Mouse (Mus musculus): ENCODE data around the gene Col23a1.
A peak's percentile ranks its signal among the peaks of the same experiment; 100 is the strongest.

The Col23a1 gene

DNA sequence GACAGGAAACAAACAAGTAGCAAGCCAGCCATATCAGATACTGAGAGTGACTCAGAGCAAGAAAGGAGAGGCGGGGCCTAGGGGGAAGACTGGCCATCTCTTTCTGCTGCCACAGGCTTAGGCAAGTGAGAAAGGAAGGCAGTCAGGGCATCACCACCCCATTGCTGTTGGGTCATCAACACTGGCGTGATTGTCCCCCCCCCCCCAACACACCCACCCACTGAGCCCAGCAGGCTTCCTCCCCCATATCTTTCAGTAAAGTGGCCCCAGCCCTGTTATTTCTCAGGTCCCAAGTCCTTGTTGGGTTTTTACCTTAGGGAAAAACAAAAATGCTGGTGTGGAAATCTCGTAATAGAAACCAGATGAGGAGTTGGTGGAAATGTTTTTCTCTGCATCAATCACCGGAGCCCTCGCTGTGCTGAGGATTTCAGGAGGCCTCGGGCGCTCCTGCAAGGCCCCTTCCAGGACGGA, 195.4 kb downstream of the Col23a1 start:
- peak; percentile 59 for DNase-seq (ENCODE audit: low read depth)

DNA sequence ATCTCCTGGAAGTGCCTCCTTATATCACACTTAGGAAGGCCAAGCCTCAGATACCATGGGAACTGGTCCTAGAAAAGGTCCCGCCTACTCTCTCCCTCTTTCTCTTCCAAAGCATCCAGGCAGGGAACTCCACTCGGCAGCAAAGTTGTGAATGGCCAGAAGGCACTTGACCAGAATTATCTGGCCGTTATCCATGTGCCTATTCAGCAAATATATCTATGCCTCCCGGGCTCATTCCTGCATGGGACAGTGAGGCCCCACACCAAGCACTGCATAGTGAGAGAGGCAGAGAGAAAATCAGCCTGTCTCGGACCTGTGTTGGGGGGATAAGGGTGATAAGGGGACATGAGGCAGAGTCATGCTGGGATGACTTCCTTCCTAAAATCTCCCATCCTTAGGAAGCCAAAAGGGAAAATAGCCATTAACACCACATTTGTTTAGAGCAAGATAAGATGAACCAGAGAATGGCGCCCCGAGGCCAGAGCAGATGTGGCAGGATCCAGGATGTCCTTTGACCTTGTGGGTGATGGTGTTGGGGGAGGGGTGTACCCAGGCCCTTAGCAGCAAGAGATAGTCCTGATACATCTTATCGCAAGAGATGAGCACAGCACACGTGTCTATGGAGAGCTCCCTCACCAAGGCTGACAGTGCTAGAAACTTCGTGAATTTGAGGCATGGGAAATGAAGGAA, 196.2 kb downstream of the Col23a1 start:
- no peak for DNase-seq (ENCODE audit: low read depth)

DNA sequence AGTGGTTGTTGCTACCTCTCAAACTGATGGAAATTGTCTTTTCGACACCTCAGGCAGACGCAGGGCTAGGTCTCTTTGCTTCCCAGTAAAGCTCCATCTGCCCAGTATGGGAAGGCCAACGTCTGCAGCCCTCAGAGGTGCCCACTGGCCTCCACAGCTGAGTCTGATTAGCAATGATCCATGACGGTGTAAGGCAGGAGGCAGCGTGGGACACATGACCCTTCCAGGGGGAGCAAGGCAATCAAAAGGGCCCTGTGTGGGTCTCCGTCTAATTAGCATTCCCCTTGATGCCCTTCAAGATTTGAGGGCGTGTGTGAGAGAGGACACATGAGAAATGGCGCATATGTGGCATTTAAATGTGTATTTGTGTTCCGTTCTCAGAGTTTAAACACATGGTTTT, 199.1 kb downstream of the Col23a1 start:
- DNase-seq (ENCODE audit: low read depth), result no peak

DNA sequence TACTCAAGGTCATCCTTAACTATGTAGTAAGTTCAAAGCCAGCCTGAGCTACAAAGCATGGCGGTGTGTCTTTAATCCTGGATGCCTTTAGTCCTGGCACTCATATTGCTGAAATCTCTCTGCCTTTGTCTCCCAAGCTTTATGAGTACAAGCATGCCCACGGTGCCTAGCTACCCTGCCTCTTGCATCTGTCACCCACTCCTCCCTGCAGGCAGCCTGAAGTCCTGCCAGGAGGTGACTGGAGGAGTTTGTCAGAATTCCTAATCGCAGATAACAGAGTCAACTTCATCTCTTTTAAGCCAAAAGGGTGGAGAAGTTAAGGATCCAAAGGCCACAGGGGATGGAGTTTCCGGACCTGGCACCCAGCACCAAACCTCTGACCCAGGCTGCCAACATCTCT, 203.7 kb downstream of the Col23a1 start:
- no peak for DNase-seq (ENCODE audit: low read depth)

DNA sequence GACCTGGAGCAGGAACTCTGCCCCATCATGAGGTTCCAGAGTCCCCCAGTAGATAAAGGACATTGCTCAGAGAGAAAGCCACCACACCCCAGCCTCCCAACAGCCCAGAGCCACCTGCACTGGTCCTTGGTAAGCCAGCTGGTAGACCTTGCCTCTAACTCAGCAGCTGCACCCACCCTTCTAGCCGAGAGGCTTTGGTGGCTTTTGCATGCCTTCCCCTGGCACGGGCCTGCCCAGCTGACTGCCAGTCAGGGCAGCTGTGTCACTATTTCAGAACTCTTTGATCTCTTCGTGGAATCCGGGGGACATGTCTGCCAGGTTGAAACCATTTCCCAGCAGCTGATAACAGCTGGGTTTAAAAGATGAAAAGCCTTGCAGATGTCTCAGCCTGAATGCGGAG, 204.5 kb downstream of the Col23a1 start:
- no peak for DNase-seq (ENCODE audit: low read depth)

DNA sequence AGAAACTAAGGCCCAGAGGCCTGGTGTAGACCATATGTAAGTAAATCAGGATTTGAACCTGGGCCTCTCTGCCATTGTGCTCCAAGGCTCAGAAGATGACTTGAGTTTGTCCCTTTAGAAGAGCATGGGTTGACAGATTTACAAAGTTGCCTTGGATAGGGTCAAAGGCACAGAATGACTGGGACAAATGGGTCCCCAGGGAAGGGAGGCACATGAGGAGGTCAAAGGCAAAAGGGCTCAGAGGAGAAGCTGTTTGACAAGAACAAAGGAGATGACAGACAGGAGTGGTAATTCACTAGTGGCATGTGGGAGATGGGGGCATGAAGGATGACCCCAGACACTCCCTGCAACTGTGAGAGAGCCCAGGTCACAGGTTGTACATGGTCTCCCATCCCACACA, 210.1 kb downstream of the Col23a1 start:
- no peak for DNase-seq (ENCODE audit: low read depth)

DNA sequence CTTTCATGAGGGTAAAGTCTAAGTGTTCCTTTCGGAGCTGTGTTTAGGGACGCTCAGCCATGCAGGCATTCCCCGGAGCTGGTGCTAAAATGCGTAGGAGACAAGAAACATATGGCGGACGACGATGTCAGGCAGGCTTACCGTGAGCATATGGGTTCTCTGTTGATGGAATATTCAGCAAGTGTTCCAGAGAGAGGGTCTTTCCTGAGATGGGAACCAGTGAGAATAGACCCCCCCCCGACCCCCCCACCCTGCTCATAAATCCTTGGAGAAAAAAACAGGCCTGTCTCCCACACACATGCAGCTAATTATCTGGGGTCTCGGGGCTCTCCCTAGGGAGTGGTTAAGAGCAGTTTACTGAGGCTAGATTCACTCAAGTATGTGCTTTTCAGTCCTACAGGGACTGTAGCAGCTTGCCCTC, 212.7 kb downstream of the Col23a1 start:
- no peak for DNase-seq (ENCODE audit: low read depth)

DNA sequence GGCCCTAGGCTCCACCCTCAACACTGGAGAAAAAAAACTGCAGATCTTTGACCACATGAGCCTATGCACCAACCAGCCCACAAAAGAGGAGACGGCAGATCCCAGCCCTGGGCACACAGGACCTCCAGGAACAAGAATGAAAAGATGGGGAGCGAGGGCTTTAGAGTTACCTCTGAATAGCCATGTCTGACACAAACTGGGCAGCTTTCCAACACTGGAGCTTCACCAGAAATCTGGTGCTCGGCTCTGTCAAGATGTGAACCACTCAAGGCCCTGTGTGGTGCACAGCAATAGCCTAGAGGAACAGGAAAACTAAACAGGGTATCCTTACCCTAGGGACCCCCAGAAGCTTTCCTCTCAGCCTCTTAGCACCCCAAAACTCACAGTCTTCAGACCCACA, 215.2 kb downstream of the Col23a1 start:
- DNase-seq (ENCODE audit: low read depth), result no peak

DNA sequence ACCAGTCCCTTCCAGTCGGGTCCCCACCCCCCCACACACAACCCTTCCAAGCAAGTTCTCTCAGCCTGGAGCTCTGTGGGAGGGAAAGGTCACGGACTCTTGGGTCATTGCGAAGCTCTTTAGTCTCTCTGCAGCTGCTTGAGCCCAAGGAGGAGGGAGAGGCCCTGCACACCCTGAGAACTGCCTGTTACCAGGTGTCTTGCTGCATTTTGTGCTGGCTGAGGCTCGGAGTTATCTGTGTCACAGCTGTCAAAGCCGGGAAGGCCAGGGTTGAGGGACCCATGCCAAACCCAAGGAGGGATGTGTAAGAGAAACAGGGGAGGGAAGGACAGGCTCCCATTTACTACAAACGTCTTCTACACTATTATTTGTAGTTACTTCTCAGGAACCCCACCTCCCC, 218.3 kb downstream of the Col23a1 start:
- DNase-seq (ENCODE audit: low read depth), result no peak

DNA sequence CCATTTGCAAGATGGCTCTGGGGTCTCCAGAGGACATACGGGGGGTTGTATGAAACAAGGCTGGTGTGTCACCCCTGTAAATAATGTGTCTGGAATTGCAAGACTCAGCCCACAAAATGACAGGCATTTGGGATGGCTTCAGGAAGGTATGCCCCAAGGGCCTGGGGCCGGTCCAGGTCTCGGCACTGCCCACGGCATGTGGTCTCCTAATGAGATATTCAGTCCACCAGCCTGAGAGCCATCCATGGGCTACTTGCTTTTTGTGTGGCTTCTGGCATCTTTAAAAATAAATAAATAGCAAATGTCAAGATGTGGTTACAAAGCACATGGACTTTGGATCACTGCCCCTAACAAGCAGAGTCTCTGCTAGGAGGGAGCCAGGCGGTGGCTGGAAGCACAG, 219.5 kb downstream of the Col23a1 start:
- DNase-seq (ENCODE audit: low read depth), result no peak

DNA sequence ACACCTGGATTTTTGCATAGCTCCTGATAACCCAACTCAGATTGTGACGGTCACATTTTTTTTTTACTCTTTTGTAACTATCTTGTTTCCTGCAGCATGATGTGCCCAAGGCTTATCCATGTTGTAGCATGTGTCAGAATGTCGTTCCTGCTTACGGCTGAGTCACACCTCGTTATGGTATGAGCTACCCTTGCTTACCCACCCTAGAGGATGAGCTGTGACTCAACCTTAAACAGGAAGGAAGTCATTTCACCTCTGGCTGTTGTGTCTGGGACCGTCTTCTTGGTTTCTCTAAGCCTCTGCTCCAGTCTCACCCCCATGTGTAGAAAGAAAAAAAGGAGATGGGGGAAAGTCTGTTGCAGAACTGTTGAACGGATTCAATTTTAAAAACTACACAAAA, 223.3 kb downstream of the Col23a1 start:
- peak; percentile 54 for DNase-seq (ENCODE audit: low read depth)

DNA sequence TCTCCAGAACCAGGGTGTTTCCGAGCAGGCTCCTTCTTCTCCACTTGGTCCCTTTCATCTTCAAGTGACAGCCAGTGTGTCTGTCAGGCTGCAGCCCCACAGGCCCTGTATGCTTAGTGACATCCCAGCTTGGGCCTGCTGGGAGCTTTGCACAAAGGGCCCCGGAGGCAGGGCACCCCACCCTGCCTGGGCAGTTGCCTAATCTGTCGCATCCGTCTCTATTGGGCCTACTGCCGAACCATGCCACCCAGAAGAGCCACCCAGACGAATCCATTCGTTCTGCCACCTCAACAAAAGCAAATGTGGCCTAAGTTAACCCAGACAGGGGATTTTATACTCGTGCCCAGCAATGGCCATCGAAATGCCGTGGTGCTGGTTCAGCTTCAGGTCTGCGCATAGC, 225.6 kb downstream of the Col23a1 start:
- no peak for DNase-seq (ENCODE audit: low read depth)

DNA sequence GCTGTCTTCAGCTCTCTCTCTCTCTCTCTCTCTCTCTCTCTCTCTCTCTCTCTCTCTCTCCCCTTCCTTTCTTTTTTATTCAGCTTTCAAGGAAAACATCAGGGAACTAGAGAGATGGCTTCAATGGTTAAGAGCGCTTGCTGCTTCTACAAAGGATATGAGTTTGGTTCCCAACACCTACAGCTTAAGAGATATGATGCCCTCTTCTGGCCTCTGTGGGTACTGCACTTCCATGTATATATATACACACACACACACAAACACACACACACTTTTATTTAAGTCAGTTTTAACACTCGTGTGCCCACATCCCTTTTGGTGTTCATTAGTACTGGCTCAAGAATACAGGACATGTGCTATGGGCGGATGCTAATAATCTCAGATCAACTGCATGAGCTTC, 228.4 kb downstream of the Col23a1 start:
- DNase-seq (ENCODE audit: low read depth), result peak; percentile 23

DNA sequence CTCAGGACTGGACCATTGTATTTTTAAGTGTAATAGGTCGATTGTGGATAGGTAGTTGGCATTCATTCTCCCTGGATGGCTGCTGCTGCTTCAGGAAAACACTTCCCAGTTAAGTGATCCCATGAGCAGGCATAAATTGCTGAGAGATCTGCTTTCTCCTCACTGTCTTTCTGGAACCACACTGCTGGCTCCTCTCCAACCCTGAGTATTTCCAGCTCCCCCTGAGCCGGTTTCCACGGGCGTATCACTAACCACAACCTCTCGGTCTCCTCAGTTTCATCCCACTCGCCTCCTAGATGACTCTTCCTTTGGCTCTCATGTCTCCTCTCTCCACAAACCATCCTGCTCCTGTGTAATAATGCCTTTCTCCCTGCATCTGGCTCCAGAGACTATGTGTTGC, 228.9 kb downstream of the Col23a1 start:
- no peak for DNase-seq (ENCODE audit: low read depth)

DNA sequence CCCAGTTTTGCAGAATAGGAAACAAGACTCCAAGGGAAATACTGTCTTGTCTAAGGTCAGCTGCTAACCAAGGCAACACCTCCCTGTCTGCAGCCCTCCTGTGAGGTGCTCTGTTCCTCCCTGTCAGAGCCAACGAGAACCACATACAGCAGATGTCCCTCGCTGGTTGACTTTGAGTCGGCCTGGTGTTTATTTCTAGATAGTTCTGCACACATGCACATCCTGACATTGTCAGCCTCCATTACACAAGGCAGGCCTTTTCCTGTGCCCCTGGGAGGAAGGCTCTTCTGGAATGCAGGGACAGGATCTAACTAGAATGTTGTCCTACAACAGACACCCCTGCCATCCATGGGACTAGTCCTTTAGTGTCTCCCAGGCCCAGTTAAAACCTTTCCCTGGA, 231.7 kb downstream of the Col23a1 start:
- no peak for DNase-seq (ENCODE audit: low read depth)

DNA sequence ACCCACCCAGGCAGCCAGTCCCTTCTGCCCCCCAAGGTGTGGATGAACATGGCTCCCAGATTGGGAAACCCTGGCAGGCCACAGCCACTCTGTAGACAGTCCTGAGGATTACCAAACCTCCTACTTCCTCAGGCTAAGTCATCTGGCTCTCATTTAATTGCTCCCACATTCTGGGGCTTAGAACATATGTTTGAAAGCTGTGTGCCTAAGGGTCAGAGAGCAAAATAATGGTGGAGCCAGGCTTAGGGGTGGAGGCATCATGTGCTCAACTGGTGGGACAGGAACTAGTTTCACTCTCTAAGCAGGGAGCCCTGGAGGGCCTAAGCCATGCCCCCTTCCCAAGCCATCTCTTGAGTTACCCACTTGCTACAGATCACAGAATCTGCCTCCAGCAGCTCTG, 233.5 kb downstream of the Col23a1 start:
- DNase-seq (ENCODE audit: low read depth), result no peak

DNA sequence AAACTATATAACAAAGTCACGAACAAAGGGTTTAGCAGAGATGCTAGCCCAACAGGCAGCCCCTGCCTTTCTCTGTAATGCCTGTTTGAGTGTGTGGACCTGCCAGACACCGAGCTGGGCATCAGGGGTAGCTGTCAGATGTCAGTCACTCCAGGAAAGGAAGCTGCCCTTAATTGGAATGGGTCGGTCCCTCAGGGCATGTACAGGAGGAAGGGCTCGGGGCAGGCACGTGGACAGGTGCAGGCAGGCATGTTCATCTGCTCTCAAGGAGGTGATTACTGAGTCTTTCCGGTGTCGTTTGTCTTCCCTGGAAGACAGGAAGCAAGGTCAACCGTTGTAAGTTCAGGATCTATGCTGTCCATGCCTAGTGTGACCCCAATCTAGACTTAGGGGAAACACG, 233.9 kb downstream of the Col23a1 start:
- DNase-seq (ENCODE audit: low read depth), result no peak

DNA sequence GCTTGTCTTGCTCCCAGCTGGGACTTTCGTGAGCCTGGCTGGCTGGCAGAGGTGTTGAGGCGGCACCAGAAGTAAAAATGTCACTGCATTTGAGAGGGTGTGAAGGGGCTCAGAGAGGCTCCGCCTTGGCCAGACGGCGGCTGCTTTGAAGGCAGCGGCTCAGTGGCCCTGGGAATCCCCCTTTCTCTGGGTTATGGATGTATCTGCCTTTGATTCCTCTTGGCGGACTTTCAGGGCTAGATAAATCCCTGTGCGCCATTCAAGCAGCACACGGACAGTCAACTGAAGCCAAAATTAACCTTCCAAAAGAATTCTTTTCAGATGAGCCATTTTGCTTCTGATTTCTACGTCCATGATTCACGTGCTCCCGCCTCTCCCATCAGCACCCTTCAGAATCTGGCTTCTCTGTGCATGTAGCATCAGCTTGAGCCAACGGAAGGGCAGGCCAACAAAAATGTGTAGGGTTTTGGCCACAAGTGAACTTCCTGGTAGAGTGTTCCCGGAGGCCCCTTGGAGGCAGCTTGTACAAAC, 237.0 kb downstream of the Col23a1 start:
- DNase-seq (ENCODE audit: low read depth), result no peak

DNA sequence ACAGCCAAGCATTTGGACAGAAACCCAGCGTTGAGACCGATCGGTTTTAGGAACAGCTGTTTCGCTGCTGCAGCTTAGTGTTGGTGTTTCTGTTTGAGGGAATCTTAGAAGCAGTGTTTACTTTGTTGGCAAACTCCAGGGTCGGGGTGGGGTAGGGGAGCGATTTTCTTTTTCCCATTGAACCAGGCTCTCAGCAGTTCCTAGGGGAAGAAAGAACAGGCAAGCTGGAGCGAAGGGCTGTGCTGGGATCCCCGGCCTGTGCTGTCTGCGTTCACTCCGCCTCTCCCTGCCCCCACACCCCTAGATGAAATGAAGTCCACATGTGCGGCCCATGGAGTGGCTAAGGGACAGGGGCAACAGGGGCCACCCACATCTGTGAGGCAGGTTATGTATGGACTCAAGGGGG, 243.4 kb downstream of the Col23a1 start:
- no peak for DNase-seq (ENCODE audit: low read depth)

DNA sequence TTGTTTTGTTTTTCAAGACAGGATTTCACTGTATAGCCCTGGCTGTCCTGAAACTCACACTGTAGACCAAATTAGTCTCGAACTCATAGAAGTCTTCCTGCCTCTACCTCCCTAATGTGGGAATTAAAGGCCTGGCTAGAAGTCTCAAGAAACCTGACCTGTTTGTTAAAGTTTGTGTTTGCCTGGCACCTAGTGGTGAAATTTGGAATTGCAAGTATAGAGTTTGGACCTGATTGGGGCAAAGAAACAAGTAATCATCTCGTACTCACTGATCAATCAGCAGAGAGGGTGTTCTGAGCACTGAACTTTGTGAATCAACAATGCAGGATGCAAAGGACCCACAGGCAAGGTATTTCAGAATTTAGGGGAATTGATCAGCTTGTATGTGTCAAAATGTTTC, 244.6 kb downstream of the Col23a1 start:
- peak; percentile 70 for DNase-seq (ENCODE audit: low read depth)

DNA sequence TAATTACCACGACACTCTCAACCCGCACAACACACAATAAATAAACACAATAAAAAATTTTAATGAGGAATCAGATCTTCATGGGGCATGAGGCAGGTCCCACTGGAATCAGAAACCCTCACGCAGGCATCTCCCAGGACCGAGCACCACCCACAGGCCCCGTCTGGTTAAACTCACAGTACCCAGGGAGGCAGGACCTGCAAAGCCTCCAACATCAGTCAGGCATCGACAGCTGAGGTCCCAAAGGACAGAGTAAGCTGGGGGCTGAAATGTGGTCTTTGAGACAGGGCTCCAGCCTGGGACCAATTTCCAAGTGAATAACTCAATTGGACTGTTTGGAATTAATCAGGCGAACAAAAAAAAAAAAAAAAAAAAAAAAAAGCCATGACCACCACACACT, 248.7 kb downstream of the Col23a1 start:
- DNase-seq (ENCODE audit: low read depth), result no peak

DNA sequence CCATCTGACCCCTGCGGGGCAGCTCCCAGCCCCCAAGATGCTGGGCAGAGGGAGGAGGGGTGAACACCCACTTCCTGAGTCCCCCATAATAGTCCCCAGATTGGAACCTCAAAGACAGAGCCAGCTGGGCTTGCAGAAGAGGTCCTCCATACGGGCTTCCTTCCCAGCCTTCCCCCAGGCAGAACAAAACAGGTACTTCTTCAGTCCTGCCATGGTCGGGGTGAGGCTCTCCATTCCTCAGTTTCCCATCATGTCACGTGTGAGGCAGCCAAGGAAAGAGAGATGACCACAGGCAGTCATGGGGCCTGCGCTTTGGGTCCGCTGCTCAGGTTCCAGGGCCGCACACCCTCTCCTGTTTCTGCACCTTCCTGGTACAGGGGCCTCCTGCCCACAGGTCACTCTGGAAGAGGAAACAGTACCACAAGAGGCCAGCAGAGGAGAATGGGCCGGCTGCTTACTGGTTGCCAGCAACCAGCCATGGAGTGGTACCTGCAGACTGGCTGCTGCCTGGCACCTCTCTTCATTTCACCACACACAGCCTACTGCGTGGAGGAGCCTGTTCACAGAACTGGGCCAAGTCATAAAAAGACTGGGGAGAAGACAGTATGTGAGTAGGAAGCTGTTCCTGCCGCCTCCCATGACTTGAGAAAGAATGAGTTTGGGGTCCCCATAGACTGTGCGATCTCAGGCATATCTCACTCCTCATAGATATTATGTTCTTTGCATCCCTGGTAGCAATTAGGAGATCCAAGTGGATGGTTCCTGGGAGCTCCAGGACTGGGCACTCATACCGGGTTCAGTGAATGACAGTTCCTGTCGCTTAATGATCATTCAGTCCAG, 249.4 kb downstream of the Col23a1 start:
- DNase-seq (ENCODE audit: low read depth), result no peak

DNA sequence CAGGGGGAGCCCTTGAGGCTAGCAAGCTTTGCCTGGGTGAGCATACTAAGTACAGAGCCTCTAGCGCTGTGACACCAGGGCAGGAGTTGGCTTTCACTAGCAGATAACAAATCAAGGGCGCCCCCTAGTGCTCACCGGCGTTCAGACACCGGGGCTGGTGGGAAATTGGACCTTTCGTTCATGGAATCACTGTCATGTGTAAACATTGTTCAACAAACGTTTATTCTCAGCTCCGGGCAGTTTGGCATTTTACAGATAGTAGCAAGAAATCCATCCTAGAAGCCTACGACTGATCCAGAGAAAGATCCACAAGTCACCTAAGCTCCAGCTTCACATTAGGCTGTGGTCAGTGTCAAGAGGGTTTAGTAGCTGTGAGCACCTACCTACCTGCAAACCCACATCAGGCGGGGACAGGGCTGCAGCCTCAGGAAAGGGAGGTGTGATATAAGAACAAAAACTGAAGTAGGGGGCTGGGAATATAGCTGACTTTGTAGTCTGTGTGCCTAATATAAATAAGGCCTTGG, 250.1 kb downstream of the Col23a1 start:
- DNase-seq (ENCODE audit: low read depth), result peak; percentile 97
